Mouse (Mus musculus) c-Kit-positive CD71-negative TER-119-negative erythroid progenitor cells, embryonic 14.5 days (primary cell): Measurements from ENCODE around the gene Sostdc1.

ENCODE experiments used
- DNase-seq: peaks from one replicate; pipeline ENCODE4 v3.0.0-alpha.2; 2013; ENCODE audit warnings: low read depth

The Sostdc1 gene

DNA sequence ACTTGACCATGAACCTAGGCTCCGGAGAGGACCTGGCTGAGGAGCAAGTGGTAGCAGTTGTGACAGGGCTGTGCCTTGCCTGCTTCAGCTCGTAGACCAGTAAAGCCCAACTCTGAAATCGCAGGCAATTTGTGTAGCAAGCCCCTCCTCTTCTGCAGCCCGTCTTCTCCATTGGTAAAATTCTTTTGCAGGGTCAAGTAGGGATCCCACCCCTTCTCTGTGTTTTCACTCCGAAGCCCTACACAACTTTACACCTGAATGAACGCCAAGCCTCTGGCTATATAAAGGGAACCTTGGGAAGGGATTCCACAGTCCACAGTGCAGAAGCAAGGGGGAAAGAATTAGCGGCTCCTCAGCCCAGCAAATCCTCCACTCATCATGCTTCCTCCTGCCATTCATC is at the start of gene Sostdc1:
TSS of gene Sostdc1 (plus strand) at position 224 of the 400 bp plus-strand sequence.
- no peak for DNase-seq

DNA sequence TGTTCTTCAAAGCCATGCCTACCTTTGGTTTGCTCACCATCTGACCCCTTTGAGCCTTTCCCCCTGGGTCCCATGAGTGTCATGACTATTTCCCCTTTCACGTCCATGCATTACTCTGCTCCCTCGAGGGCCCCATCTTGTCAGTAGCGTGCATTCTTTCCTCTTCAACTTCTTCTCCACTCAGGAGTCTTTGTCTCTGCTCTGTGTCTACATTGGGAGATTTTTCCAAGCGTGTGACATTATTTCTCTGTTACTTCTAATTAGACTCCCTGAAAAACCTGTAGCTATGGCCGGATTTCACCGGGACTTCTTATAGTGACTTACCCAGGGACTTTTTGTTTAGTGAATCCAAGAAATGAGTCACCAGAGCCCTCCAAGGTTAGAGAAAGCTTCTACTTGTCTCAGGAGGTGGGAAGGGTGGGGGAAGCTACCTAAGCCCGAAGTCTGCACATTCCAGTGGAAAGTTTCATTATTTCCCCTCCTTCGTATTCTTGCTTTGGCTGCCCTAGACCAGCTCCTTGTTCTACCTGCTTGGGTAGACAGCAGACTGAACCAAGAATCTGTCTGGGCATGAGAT is 46.2 kb upstream of the Sostdc1 start:
- DNase-seq, result no peak

DNA sequence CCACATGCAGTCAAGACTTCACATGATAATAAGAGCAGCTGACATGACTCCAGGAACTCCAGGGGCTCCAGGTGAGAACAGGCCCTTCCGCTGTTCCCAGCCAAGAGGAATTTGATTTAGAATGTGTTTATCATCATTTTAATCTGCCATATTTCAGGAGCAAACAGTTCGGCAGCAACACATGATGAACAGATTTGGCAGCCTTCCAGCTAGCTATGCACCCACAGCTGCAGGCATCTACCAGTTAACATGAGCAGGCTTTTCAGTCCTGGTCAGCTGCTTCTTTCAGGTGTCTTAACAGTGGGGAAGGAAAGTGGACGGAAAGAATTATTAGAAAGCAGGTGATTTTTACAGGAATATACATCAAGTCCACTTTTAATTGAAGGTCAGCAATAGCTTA is 39.1 kb upstream of the Sostdc1 start:
- no peak for DNase-seq

DNA sequence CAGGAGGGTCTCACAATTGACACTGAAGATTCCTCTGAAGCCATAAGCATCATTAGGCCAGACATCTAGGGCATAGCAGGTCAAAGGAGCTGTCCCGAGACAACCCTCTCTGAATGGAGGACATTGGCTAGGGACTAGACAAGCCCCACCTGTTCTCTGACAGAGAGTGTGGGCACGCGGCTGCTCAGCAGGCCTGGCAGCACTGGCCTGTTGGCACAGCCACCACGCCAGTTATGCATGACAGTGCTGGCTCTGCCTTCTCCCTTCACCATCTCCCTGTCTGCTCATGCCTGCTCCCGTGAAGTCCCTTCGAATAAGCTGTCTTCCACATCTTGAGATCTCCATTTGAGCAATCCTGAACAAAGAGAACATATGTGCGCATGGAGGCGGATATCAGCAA is 24.3 kb upstream of the Sostdc1 start:
- DNase-seq, result no peak

DNA sequence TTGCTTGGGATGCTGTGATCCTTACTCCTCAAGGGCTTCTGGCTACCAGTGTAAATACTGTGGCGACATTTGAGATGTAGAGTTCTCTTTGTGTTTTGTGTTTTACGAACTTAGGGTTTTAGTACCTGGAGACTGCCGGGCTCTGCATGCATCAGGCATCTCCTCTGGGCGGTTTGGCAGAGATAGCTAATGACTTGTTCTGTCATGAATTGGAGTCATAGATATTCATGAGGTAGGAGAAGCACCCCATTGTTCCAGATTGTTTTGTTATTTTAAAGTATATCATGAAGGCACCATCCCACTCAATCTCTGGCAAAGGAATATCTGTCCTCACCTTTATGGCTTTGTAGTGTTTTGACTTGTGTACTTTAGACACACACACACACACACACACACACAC is 23.5 kb upstream of the Sostdc1 start:
- no peak for DNase-seq

DNA sequence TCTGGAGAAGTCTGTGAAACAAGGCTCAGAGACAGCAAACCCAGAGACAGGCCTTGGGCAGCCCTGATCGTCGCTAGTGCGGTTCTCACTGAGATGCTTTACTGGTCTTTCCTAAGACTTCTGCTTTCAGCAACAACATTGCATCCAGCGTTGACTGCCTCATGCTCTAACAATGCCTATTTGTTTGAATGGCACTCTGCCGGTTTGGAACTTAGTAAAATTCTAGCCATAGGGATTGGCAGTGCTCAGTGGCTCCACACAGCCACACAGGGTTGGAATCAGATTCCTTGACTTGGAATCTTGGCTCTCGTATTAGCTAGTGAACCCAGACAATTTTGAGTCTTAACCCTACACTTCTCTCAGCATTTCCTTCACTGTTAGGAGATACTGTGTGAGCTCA is 22.6 kb upstream of the Sostdc1 start:
- DNase-seq, result no peak

DNA sequence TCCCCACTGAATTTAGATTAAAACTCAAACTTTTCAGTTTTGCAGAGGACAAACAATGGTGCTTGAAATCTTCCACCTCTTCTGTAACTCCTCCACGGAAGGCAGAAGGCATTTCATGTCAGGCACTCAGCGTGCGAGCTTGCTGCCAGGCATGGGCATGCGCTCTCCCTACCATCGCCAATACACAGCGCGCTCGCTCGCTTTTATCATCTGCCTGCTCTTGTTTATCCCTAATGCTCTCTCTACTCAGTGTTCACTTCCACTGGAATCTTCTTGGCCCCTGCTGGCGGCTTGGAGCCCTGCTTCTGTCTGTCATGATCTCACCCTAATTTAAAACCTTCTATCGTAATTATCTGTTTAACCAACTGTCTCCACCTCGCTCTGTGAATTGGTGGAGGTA is 11.6 kb upstream of the Sostdc1 start:
- DNase-seq, result no peak

DNA sequence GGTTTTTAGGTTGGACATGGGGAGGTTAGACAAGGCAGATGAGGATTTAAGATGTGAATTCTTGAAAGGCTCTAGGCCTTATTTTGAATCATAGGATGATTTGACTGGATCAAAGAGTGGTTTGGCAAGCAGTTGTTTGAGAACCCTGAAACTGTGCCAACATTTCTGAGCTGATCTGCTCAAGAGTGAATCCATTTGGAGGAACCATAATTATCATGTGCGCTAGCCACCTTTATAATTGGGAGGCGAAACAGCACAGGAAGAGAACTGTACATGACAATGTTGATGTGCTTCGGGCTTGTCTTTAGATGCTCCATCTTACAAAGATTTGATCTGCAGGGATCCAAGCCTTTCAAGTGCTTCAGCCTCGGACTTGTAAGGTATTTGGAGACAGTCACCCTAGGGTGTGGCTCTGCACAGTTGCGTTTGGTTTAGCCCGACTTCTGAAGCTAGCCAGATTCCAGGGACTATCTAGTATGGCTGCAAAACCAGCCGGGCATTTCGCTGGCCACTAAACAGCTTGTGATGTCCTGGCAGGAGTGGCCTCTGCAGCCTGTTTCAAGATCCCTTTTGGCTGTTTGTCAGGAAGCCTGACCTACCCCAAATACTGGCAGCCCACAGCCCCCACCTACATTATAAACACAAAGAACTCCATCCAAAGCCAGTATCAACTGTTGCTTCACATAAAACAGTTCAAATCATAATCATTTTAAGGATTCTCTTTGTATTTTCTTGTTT is 10.9 kb upstream of the Sostdc1 start:
- no peak for DNase-seq

DNA sequence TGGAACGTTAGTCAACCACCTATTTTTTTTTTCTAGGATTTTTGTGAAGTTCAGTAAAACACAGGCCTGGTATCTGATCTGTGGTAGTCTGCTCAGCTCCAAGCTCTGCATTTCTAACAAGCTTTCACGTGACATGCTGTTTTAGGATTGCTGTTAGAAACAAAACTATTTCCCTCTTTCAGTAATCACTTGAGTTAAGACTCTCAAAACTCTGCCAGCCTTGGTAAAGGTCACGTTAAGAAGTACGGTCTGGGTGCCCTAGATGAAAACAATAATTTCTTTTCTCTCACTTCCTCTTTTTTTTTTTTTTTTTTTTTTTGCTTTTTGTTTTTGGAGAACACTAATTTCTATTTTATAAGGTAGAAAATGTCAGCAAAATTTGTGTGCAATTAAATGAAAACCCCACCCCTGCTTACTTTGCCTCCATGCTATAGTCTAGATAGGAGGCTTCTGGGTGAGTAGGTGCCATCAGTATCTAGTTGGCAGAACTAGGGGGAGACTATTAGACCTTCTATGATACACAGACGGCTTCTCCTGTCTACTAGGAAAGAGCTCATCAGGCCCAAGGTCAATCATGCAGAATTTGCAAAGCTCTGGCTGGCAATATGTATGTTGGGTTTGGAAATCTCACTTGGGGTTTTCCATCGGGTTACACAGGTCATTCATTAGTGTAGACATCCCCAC is 5.1 kb upstream of the Sostdc1 start:
- DNase-seq, result no peak

DNA sequence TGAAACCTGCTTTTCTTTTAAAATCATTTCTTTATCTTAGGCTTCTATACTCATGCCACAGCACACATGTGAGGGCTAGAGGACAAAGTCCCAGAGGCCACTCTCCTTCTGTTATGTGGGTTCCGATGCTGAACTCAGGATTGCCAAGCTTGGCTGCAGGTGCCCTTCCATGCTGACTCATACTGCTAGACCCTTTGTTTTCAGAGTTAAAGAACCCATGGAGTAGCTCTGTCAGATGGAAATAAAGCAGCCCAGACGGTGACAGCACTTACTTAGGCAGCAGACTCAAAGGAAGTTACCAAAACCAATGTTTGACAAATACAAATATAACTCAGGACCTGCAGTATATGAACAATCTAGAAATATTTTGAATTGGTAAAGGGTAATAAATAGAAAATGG is 924 bp upstream of the Sostdc1 start:
- DNase-seq, result no peak

DNA sequence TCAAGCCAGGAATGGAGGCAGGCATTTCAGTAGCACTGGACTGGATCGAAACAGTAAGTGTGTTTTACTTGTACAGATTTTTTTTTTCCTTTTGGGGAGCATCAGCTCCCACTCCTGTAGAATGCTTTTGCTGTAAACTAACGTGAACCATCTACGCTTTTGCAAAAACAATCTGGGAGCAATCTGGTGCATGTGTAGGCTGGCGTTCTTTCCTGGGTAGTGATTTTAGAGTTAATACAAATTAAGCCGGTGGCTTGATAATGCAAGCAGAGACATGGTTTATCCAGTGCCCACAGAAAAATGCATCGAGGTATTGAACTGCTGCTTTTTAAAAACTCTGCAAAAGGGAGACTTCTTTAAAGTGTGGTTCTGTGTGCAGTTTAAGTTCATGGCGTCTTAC is 507 bp downstream of the Sostdc1 start:
- no peak for DNase-seq

DNA sequence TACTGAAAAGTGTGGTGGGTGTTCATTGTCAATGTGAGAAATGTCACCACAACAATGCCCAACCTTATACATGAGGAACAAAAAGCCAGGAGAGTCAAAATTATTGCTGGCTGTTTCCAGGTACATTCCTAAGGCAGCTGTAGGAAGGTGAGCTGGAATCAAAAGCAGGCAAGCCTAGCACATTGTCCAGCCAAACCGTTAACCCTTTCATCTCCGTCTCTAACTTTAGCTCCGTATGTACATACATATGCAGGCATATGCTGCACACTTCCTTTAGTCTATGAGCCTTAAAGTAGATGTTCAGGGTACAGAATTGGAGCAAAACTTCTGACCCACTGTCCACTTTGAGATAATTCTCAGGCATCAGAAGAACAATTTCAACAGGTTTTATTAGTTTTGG is 1.6 kb downstream of the Sostdc1 start:
- no peak for DNase-seq

DNA sequence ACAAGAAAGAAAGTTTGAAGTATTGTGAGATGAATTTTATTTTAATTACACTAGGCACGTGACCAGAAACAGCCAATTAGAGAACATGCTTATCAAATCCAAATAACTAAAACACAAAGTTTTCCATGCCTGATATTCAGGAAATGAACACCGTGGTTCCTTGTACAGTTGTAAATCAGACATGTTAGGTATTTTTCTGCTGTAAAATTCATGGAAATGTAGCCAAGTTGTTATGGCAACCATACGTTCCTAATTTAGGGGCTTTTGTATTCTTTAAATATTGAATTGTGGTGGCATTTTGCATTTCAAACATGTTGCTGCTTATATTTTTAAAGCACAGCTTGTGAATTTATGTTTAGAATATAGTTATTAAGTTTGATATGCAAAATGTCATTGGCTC is 2.1 kb downstream of the Sostdc1 start:
- no peak for DNase-seq

DNA sequence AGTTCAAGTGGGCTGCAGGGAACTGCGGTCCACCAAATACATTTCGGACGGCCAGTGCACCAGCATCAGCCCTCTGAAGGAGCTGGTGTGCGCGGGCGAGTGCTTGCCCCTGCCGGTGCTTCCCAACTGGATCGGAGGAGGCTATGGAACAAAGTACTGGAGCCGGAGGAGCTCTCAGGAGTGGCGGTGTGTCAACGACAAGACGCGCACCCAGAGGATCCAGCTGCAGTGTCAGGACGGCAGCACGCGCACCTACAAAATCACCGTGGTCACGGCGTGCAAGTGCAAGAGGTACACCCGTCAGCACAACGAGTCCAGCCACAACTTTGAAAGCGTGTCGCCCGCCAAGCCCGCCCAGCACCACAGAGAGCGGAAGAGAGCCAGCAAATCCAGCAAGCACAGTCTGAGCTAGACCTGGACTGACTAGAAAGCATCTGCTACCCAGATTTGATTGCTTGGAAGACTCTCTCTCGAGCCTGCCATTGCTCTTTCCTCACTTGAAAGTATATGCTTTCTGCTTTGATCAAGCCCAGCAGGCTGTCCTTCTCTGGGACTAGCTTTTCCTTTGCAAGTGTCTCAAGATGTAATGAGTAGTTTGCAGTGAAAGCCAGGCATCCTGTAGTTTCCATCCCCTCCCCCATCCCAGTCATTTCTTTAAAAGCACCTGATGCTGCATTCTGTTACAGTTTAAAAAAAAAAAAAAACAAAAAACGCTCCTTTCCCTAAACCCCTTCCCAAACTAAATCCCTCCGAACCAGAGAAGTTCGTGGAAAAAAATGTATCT is 3.3 kb downstream of the Sostdc1 start:
- peak; percentile 10 for DNase-seq

DNA sequence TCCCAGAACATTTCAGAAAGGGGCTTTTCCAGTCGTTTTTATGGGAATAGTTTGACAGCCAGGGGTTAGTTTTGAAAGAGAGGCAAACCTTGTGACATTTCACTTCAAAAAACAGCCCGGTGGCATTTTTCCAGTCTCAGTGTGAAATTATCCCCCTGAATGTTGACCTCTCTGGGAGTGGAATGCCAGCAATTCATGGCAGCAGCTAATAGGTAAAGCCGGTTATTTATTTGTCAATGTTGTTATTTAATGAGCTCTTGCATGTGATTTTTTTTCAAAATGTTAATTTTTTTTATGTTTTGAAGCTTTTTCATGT is 3.8 kb downstream of the Sostdc1 start:
- DNase-seq, result no peak

DNA sequence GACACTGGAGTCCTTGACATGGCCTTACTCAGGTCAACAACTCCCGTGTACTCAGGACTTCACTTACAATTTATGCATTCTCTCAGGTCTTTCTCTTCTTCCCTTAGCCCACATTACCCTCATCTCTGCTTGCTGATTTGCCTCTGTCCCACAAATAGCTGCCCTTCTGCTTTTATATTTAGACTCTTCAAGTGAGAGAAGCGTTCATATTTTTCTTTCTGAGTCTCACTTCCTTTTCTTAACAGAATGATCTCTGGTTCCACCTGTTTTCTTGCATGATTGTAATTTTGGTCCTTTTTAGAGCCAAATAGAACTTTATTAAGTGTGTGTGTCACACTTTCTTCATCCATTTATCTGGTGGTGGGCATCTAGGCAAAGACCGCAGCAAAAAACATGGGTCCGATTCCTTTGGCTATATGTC is 12.2 kb downstream of the Sostdc1 start:
- no peak for DNase-seq

DNA sequence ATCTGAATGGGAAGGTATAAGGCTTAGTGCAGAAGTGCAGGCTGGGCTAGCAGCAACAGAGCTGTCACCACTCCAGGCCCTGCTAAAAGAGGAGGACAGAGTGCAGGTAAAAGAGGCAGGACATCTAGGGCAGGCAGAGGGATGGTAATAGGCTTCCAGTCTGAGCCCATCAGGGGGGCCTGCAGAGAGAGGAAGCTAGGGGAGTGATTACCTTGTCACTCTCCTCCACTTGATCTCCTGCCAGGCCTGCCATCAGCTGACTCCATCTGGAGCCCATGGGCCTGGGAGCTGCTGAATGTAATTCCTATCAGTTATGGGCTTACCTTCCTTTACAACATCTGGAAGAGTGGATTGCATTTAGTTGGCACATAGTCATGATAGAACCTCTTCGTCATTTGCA is 18.7 kb downstream of the Sostdc1 start:
- DNase-seq, result no peak

DNA sequence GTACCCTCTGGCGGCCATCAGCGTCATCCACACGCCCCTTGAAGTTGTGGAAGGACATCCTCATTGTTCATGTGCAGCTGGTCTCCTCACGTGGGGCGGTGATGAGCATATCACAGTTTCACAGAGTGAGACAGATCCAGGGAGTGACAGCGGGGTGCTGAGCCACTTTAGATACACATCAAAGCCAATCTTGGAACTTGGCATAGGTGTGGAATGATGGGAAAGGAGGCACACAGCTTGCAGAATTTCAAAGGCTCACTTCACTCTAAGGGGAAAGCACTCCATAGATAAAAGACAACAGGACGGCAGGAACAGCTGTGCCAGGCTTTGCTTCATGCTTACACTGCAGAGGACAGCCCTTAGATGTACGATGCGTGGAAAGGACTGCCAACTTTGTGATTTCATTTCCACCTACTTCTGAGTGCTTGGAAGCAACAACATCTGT is 19.9 kb downstream of the Sostdc1 start:
- DNase-seq, result no peak

DNA sequence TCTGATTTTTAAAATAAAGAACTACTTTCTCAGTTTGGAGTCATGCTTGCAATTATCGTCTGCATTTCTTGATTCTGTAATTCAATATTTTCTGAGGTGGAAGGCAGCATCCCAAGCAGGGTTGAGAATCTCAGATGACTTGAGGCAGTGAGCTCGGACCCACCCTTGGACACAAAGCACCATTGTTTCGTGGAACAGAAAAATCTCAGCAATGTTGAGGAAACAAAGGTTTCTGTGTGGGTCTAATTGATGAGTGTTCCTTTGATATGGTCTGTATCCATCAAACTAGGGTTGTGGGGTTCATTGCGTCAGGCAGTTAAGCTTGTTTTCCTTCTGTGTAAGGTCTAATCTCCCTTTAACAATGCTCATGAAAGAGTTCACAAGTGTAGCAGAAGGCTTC is 30.2 kb downstream of the Sostdc1 start:
- no peak for DNase-seq

DNA sequence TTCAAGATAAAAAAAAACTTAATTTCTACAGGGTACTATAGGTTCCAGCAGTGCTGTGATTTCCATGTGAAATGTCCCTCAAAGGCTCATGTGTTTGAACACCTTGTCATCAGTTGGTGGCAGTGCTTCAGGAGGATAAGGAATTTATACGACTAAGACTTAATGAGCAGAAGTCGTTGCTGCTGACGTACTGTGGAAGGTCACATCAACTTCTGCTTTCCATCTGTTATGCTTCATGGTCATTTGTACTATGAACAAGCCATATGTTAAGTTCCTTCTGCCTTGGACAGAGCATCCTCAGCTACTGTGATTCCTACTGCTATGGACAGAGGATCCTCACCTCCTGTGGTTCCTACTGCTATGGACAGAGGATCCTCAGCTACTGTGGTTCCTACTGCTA is 46.1 kb downstream of the Sostdc1 start:
- DNase-seq, result no peak

DNA sequence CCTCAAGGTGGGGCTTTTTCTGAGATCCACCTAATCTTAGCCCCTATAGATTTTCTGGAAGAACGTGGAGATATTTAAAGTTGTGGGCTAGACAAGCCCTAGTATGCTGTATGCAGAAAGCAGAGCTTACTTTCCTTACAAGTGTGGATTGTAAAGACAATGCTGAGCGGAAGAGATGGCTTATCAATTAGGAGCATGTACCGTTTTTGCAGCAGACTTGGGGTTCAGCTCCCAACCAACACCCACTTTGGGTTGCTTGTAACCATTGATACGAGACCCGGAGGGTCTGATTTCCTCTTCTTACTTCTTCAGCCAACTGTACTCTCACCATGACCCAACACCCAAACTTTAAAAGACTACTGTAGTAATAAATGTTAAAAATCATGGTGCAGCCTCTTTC is 46.8 kb downstream of the Sostdc1 start:
- no peak for DNase-seq

DNA sequence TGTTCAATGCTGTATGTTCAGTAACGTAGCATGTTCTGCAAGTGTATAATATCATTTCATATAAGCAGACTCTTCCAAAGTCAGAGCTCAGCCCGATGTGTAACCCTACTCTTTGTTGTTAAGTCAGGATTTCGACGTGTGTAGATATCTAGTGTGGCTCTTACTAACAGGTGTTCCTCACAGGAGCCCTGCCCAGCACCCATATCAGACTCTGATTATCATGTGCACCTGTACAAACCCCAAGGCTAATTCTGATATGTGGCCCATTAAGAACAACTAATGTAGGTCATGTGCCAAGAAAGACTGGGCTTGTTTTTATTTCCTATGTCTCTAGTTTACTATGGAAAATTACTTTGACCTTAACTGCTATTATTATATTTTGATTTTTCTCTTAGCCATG is 50.1 kb downstream of the Sostdc1 start:
- DNase-seq, result no peak
